Mouse (Mus musculus) limb, embryonic 15.5 days (tissue): ENCODE data around the gene Fmnl1. TPM values are rescaled to one million over a fixed set of nuclear protein-coding genes. Genes with fewer than 3 reads are reported as not detected.

Source experiments
- ATAC-seq: fragments of 200-750 bp; cut with Nextera tagmentation; 2 replicates; pipeline ENCODE4 v1.8.0; 2017; ENCODE audit warnings: low read depth, moderate TSS enrichment; ENCODE audit not compliant: insufficient number of reproducible peaks, low FRiP score, low TSS enrichment
- H3K27ac ChIP-seq: fragments of 300-500 bp; sonication (generic); 2 replicates; pipeline ENCODE4 v1.5.1; 2015; ENCODE audit warnings: moderate library complexity, mild to moderate bottlenecking, inconsistent platforms
- H3K27me3 ChIP-seq: fragments of 300-500 bp; sonication (generic); 2 replicates; pipeline ENCODE4 v1.6.1; 2015; ENCODE audit warnings: inconsistent platforms
- H3K36me3 ChIP-seq: fragments of 300-500 bp; sonication (generic); 2 replicates; pipeline ENCODE4 v1.6.1; 2015; ENCODE audit warnings: inconsistent platforms
- H3K4me1 ChIP-seq: fragments of 300-500 bp; sonication (generic); 2 replicates; pipeline ENCODE4 v1.6.1; 2015; ENCODE audit warnings: inconsistent platforms
- H3K4me2 ChIP-seq: fragments of 300-500 bp; sonication (generic); 2 replicates; pipeline ENCODE4 v1.6.1; 2015; ENCODE audit warnings: mild to moderate bottlenecking, inconsistent platforms
- H3K4me3 ChIP-seq: fragments of 300-500 bp; sonication (generic); 2 replicates; pipeline ENCODE4 v1.5.1; 2015; ENCODE audit warnings: mild to moderate bottlenecking, inconsistent platforms
- H3K9ac ChIP-seq: fragments of 300-500 bp; sonication (generic); 2 replicates; pipeline ENCODE4 v1.6.1; 2015; ENCODE audit warnings: inconsistent platforms
- H3K9me3 ChIP-seq: fragments of 300-500 bp; sonication (generic); 2 replicates; pipeline ENCODE4 v1.6.1; 2016; ENCODE audit warnings: inconsistent platforms
- WGBS: fragments of 180-500 bp; shearing (Covaris S2); methylation state at CpG from one replicate; pipeline ENCODE4 v1.1.7; 2015; 5-methylcytosine and 5-hydroxymethylcytosine counted together
- polyA plus RNA-seq: library from polyadenylated mRNA; unstranded; fragments of >200 nt; fragmentation: Nextera tagmentation; extraction: Ambion mirVana; gene quantifications from 2 replicates; pipeline ENCODE4 v1.2.1, GENCODE M21; 2015

Gene Fmnl1
- polyA plus RNA-seq, 1 experiment from 2014 or later = 2.4 TPM

DNA sequence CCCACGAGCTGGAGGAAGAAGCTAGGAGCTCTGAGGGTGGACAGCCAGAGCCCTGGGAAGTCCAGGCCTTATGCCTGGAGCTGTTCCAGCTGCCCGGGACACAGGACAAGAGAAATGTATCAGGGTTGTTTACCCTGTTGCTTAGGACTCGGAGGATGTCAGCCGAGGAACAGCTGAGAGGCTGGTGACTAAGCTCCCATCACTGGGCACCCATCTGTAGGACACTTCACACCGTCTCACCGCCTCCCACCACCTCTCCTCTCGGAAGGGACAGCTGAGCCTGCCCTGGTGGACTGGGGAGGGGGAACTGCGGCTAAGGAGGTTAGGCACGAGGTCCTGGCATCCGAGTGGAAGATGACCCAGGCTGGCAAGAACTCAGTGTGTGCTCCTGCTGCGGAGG, 64.8 kb downstream of the Fmnl1 start:
- no peaks in the 10 kb centered on the region for H3K9me3 ChIP-seq
- peaks cover 11% of the 10 kb centered on the region for H3K4me1 ChIP-seq
- ATAC-seq = 0 out of 2 replicates have a peak, but pooled peaks have one; percentile 22
- no peak overlapping the region for H3K4me2 ChIP-seq
- H3K4me3 ChIP-seq = no peak overlapping the region
- no peaks in the 10 kb centered on the region for H3K27me3 ChIP-seq
- peak overlapping the region; percentile 24; the same call in 1 of the 2 replicates for H3K27ac ChIP-seq
- H3K9ac ChIP-seq = no peak overlapping the region
- H3K36me3 ChIP-seq = peaks cover 58% of the 10 kb centered on the region
- 67% methylated on average over 11 of the region's 11 CpGs for WGBS

DNA sequence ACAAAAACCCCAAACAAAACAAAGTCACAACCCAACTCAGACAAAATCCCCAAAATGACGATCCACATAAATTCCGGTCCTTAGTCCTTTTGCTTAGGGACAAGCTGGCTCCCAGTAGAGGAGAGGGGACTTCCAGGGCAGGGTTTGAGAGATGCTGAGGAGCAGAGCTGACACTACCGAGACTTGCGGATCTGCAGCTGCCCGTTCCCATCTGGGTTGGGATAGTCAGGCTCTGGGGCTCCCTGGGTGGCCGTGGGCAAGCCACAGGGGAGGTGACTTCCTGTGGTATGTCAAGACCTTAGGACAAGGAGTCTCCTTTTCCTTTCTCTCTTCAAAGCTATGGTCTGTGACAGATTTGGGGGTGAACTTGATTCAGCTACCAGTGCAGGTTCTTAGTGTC, 65.5 kb downstream of the Fmnl1 start:
- Histone ChIP-seq H3K27ac (no peak overlapping the region), H3K4me1 (peaks cover 15% of the 10 kb centered on the region), H3K36me3 (peaks cover 51% of the 10 kb centered on the region), H3K4me2 (no peak overlapping the region), H3K4me3 (no peak overlapping the region), H3K9ac (no peak overlapping the region), H3K27me3 (no peaks in the 10 kb centered on the region), H3K9me3 (no peaks in the 10 kb centered on the region)
- no peak for ATAC-seq
- WGBS = 59% methylated on average over 6 of the region's 6 CpGs

DNA sequence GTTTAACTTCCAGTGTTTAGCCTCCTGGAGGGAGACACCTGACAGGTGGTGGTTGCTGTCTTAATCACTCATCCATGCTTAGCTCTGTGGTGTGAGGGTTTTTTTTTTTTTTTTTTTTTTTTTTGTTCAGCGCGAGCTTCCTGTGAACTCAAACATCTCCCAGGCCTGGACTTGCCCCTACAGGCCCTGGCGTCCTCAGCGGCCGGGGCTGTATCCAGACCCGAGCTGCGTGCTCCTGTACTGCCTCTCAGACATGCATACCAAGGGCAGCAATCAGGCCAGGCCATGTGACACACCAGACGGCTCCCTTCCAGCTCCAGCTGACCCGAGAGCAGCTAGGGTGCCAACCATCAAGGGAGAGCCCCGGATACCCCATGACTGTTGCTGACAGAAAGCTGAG, 66.0 kb downstream of the Fmnl1 start:
- no peak for ATAC-seq
- no peaks in the 10 kb centered on the region for H3K9me3 ChIP-seq
- H3K9ac ChIP-seq = no peak overlapping the region
- H3K4me1 ChIP-seq = peaks cover 15% of the 10 kb centered on the region
- no peak overlapping the region for H3K4me3 ChIP-seq
- peaks cover 52% of the 10 kb centered on the region for H3K36me3 ChIP-seq
- H3K27ac ChIP-seq = no peak overlapping the region
- WGBS = 73% methylated on average over 10 of the region's 10 CpGs
- H3K4me2 ChIP-seq = no peak overlapping the region
- H3K27me3 ChIP-seq = no peaks in the 10 kb centered on the region

DNA sequence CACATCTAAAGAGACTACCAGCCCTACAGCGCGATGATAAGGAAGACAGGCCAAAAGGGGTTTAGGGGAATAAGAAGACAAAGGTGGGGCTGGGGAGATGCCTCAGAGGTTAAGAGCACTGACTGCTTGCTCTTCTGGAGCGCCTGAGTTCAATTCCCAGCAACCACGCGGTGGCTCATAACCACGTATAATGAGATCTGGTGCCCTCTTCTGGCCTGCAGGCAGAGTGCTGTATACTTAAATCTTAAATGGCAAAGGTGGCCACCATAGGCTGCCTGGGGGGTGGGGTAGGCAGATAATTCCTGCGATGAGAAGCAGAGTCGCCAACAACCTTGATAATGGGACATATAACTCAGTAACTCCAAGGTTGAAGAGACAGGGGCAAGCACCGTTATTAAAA, 66.8 kb downstream of the Fmnl1 start:
- peaks cover 15% of the 10 kb centered on the region for H3K4me1 ChIP-seq
- H3K9me3 ChIP-seq = no peaks in the 10 kb centered on the region
- H3K27ac ChIP-seq = no peak overlapping the region
- H3K36me3 ChIP-seq = peaks cover 55% of the 10 kb centered on the region
- no peak overlapping the region for H3K4me2 ChIP-seq
- no peak overlapping the region for H3K4me3 ChIP-seq
- no peak overlapping the region for H3K9ac ChIP-seq
- 84% methylated on average over 9 of the region's 9 CpGs for WGBS
- no peaks in the 10 kb centered on the region for H3K27me3 ChIP-seq
- ATAC-seq = no peak

DNA sequence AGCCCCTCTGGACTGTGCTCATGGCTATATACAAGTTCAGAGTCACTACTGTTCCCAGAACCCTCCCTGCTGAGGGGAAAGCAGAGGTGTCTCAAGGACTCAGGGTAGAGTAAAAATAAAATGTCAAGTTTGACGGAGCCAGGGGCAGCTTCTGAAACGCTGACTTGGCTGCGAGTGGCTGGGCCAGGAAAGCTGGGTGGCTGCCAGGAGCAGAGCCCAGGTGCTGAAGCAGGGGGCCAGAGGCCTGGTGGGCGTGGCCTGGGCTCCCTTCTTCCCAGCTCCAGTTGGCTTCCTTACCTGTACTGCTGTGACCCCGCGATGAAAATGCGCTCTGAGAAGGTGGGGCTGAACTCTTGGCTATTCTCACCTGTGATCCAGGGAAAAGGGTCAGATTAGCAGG, 69.8 kb downstream of the Fmnl1 start:
- H3K27me3 ChIP-seq = no peaks in the 10 kb centered on the region
- H3K36me3 ChIP-seq = peaks cover 47% of the 10 kb centered on the region
- H3K4me2 ChIP-seq = no peak overlapping the region
- no peak overlapping the region for H3K4me3 ChIP-seq
- ATAC-seq = no peak
- no peak overlapping the region for H3K9ac ChIP-seq
- H3K27ac ChIP-seq = no peak overlapping the region
- H3K4me1 ChIP-seq = peaks cover 24% of the 10 kb centered on the region
- no peaks in the 10 kb centered on the region for H3K9me3 ChIP-seq
- WGBS = 25% methylated on average over 7 of the region's 7 CpGs

DNA sequence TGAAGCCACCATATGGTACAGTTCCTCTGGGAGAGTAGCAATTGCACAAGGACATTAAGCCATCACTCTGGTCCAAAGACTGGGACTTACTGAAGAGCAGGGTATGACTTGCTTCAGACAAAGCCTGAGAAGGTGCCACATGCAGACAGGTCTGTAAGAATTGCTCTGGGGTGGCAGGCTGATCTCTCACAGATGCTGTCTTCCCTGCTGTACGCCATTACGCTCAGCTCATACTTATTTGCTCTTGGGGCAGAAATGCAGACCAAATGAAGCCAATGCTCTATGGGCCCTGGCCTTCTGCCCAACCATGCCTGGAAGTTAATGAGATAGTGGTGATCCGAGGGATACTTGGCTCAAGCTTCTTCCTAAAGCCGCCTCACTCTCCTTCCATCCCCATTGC, 73.9 kb downstream of the Fmnl1 start:
- H3K4me1 ChIP-seq = peaks cover 54% of the 10 kb centered on the region
- ATAC-seq = no peak
- no peak overlapping the region for H3K4me2 ChIP-seq
- H3K4me3 ChIP-seq = no peak overlapping the region
- no peak overlapping the region for H3K9ac ChIP-seq
- WGBS = 59% methylated on average over 4 of the region's 4 CpGs
- no peak overlapping the region for H3K27ac ChIP-seq
- no peaks in the 10 kb centered on the region for H3K9me3 ChIP-seq
- H3K36me3 ChIP-seq = peaks cover 6% of the 10 kb centered on the region
- H3K27me3 ChIP-seq = no peaks in the 10 kb centered on the region

DNA sequence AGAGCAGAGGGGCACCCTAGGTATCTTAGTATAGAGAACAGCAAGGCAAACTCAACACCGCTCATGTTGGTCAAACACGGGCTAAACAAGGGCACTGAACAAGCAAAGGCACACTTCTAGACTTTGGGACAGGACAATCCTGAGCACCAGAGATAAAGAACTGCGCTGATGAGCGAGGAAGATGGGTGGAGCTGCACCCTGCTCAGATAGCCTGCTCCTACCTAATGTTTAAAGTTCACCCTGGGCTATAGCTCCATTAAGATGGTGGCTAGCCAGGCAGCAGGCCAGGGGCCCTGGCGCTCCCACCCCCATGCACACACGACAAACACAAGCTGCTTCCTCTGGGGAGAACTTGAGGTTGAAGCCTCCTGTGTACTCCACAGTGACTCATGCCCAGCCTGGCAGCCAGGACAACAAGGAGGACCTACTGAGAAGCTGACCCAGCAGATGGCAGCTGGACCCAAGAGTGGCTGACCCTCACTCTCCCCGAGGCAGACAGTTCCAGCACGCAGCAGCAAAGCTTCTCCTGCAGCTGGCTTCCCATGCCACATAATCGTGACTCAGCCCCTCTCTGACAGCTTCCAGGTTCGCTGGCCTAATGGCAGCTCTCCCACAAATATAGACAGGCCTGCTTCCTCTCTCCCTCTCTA, 75.3 kb downstream of the Fmnl1 start:
- peaks cover 4% of the 10 kb centered on the region; the same call in 1 of the 2 replicates for H3K36me3 ChIP-seq
- peak overlapping the region; percentile 69 for H3K27ac ChIP-seq
- H3K4me3 ChIP-seq = no peak overlapping the region
- H3K27me3 ChIP-seq = no peaks in the 10 kb centered on the region
- no peaks in the 10 kb centered on the region for H3K9me3 ChIP-seq
- 53% methylated on average over 10 of the region's 10 CpGs for WGBS
- H3K4me1 ChIP-seq = peaks cover 42% of the 10 kb centered on the region
- H3K9ac ChIP-seq = no peak overlapping the region
- H3K4me2 ChIP-seq = no peak overlapping the region
- no peak for ATAC-seq

DNA sequence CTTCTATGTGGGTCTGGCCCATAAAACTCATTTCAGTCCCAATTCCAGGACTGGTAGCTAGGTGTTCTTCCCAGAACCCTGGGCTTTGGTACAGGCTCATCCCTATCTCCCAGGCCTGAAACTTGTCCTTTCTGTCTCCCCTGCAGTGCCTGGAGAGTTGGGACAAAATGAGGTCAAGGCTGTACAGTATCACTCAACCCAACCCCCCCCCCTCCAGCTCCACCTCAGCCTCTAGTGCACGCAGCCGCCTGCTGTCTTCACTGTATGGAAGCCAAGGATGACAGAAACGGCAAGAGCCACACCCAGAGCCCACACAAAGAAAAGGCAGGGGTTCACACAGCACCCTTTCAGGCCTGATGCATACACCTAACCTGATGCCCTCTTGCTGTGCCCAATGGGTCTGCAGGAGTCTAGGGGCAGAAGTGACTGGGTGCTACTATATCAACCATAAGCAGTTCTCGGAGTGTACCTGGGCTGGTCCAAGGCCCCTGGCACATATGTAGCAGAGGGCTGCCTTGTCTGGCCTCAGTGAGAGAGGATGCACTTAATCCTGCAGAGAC, 75.9 kb downstream of the Fmnl1 start:
- peaks cover 40% of the 10 kb centered on the region for H3K4me1 ChIP-seq
- H3K4me2 ChIP-seq = no peak overlapping the region
- H3K36me3 ChIP-seq = peaks cover 3% of the 10 kb centered on the region; the same call in 1 of the 2 replicates
- peak overlapping the region; percentile 69 for H3K27ac ChIP-seq
- no peaks in the 10 kb centered on the region for H3K9me3 ChIP-seq
- H3K9ac ChIP-seq = no peak overlapping the region
- 37% methylated on average over 4 of the region's 4 CpGs for WGBS
- no peak overlapping the region for H3K4me3 ChIP-seq
- ATAC-seq = no peak
- no peaks in the 10 kb centered on the region for H3K27me3 ChIP-seq

DNA sequence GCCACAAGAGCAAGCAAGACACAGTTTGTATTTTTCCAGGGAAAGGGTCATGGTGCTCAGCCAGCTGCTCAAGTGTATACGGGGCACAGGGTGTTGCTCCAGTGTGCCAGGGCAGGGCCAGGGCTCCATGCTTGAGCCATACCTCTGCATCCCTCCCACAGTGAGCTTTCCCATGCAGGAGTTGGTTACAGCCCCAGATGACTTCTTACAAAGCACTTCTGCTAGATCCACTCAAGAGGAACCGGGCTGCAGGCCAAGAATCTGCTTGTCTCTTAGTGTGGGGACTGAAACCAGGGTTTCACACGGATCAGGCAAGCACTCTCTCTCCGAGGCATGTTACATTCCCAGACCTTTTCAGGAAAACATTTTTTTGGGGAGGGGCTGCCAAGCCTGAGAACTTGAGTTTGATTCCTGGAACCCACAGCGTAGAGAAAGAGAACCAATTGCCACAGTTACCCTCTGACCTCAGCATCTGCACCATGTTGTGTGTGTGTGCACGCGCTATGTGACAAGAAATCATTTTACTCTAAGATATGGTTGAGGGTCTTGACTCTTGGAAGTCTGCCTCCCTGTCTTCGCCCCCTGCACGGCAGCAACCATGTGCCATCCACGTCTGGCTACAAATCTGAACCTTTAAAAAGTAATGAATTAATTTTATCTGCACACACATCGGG, 76.7 kb downstream of the Fmnl1 start:
- Histone ChIP-seq H3K4me2 (no peak overlapping the region), H3K27ac (peak overlapping the region; percentile 54; the same call in 1 of the 2 replicates), H3K9ac (no peak overlapping the region), H3K9me3 (no peaks in the 10 kb centered on the region), H3K4me1 (peaks cover 40% of the 10 kb centered on the region), H3K27me3 (no peaks in the 10 kb centered on the region), H3K4me3 (no peak overlapping the region), H3K36me3 (no peaks in the 10 kb centered on the region)
- 57% methylated on average over 11 of the region's 11 CpGs for WGBS
- ATAC-seq = no peak

Other genes starting within 250 kb of the Fmnl1 start
- 8.0 and 8.4 TPM in 2 replicates for gene Kif18b, start 246.0 kb upstream of the Fmnl1 start, polyA plus RNA-seq
- 0.81 and 1.2 TPM in 2 replicates for gene C1ql1, start 224.4 kb upstream of the Fmnl1 start, polyA plus RNA-seq
- 47.6 and 54.0 TPM in 2 replicates for gene Nmt1, start 142.9 kb upstream of the Fmnl1 start, polyA plus RNA-seq
- gene Dcakd, start 142.8 kb upstream of the Fmnl1 start, polyA plus RNA-seq = 129 and 136 TPM in 2 replicates
- 6.5 and 7.6 TPM in 2 replicates for gene Plcd3, start 69.4 kb upstream of the Fmnl1 start, polyA plus RNA-seq
- gene Acbd4, start 69.4 kb upstream of the Fmnl1 start, polyA plus RNA-seq = 27.8 and 34.6 TPM in 2 replicates
- 5.0 and 5.8 TPM in 2 replicates for gene Hexim1, start 54.9 kb upstream of the Fmnl1 start, polyA plus RNA-seq
- 11.7 and 12.2 TPM in 2 replicates for gene Hexim2, start 38.7 kb upstream of the Fmnl1 start, polyA plus RNA-seq
- 0.67 and 1.0 TPM in 2 replicates for gene 1700023F06Rik, start 37.5 kb downstream of the Fmnl1 start, polyA plus RNA-seq
- gene Spata32, start 47.3 kb downstream of the Fmnl1 start, polyA plus RNA-seq = not detected in 2 replicates
- 4.3 and 5.3 TPM in 2 replicates for gene Map3k14, start 96.4 kb downstream of the Fmnl1 start, polyA plus RNA-seq
- gene Arhgap27, start 192.6 kb downstream of the Fmnl1 start, polyA plus RNA-seq = 11.7 and 14.0 TPM in 2 replicates
- gene Plekhm1, start 241.6 kb downstream of the Fmnl1 start, polyA plus RNA-seq = 8.4 and 8.6 TPM in 2 replicates